10 mouse cellular contexts compared by ENCODE assay signal in the genomic region with DNA sequence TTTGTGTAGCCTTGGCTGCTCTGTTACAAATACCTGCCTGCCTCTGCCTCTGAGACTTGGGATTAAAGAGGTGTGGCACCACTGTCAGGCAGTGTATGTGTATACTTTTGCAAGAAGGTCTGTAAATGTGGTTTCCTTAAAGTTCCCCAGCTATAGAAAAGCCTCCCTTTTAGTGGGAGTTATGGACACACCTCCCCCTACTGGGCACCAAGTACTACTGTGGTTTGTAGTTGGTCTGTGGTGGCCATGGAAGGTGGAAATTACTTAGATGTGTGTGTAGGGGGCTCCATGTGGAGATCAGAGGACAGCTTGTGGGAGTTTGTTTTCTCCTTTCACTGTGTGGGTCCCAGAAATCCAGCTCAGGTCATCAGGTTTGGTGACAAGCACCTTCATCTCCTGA. TPM values are rescaled to one million over a fixed set of nuclear protein-coding genes. Genes with fewer than 3 reads are reported as not detected.
DNase-seq lines count a peak whose midpoint lies in the region; ATAC-seq and TF ChIP-seq lines count a peak whose summit lies in the region.
"Had no signal": no experiment of that assay in that cellular context is flagged by ENCODE, and none has a peak within 500 bp of the region (broad histone marks: within the 10 kb centered on the region; RNA-seq: fewer than 3 reads in every experiment).

No protein-coding gene starts in this region.

- H3K4me2 ChIP-seq in lung, postnatal 0 days (replicated peaks; ENCODE audit: low read depth, low read length), result no peak overlapping the region
- no peak overlapping the region for H3K4me2 ChIP-seq in neural tube, embryonic 15.5 days
- H3K4me2 ChIP-seq: hindbrain, embryonic 15.5 days had no signal

- TF ChIP-seq CTCF in gastrocnemius, adult 2 months (IDR thresholded peaks at IDR 0.05), result peak; percentile 62
- TF ChIP-seq CTCF in lung, postnatal 0 days (IDR thresholded peaks at IDR 0.05), result peak; percentile 70

- no peak overlapping the region for H3K4me3 ChIP-seq in gastrocnemius, adult 2 months
- H3K4me3 ChIP-seq in lung, postnatal 0 days (ENCODE audit: low read depth, low read length), result no peak overlapping the region
- H3K4me3 ChIP-seq in neural tube, embryonic 15.5 days (replicated peaks), result no peak overlapping the region
- H3K4me3 ChIP-seq: hindbrain, embryonic 15.5 days had no signal

- intact Hi-C loops in gastrocnemius, adult 2 months (cut with DNase I), result loop anchor here (2.0 kb wide), 1 partner anchor 149 kb away; no protein-coding TSS in a partner anchor
- intact Hi-C loops in gastrocnemius, postnatal 14 days (cut with DNase I; ENCODE audit: low total_unique reads), result loop anchor here (10.0 kb wide), 2 partner anchors 117 to 153 kb away; no protein-coding TSS in a partner anchor

- TF ChIP-seq EP300 in lung, postnatal 0 days (IDR thresholded peaks at IDR 0.05), result no peak

- H3K4me1 ChIP-seq in lung, postnatal 0 days (ENCODE audit: insufficient read depth, low read depth, low read length), result no peaks in the 10 kb centered on the region
- peaks cover 5% of the 10 kb centered on the region; the same call in 1 of the 2 replicates for H3K4me1 ChIP-seq in neural tube, embryonic 15.5 days

- H3K27ac ChIP-seq in gastrocnemius, adult 2 months, result no peak overlapping the region
- H3K27ac ChIP-seq in lung, postnatal 0 days (ENCODE audit: low read length), result no peak overlapping the region
- no peak overlapping the region for H3K27ac ChIP-seq in neural tube, embryonic 15.5 days (replicated peaks)
- H3K27ac ChIP-seq: hindbrain, embryonic 15.5 days had no signal

- ATAC-seq in lung, postnatal 0 days, result peak; percentile 30; the same call in 1 of the 2 replicates
- ATAC-seq in megakaryocyte progenitor cell, adult 5-6 weeks (replicated peaks; ENCODE audit: poor library complexity), result peak; percentile 87
- ATAC-seq in neural tube, embryonic 15.5 days (ENCODE audit: low FRiP score), result no peak

- H3K9me3 ChIP-seq in lung, postnatal 0 days (ENCODE audit: low read length), result no peaks in the 10 kb centered on the region
- H3K9me3 ChIP-seq in neural tube, embryonic 15.5 days (replicated peaks), result no peaks in the 10 kb centered on the region
- H3K9me3 ChIP-seq: hindbrain, embryonic 15.5 days had no signal

- DNase-seq in gastrocnemius, adult 2 months, result no peak
- DNase-seq in gastrocnemius, postnatal 14 days, result no peak
- DNase-seq in lung, postnatal 0 days (ENCODE audit: low spot score), result peak; percentile 55
- DNase-seq in lung, postnatal 25 days (ENCODE audit: low spot score), result no peak
- peak; percentile 45 for DNase-seq in brain, adult 2 months (ENCODE audit: low read depth, low spot score)
- DNase-seq in urinary bladder, postnatal 25 days (ENCODE audit: low spot score), result no peak
- DNase-seq: right cerebral cortex, adult 18-20 months had no signal

- H3K9ac ChIP-seq in lung, postnatal 0 days (replicated peaks; ENCODE audit: low read depth), result no peak overlapping the region
- H3K9ac ChIP-seq in neural tube, embryonic 15.5 days (replicated peaks), result no peak overlapping the region
- H3K9ac ChIP-seq: hindbrain, embryonic 15.5 days had no signal

- no peaks in the 10 kb centered on the region for H3K36me3 ChIP-seq in lung, postnatal 0 days (ENCODE audit: insufficient read depth, low read length)
- H3K36me3 ChIP-seq in neural tube, embryonic 15.5 days, result no peaks in the 10 kb centered on the region
- H3K36me3 ChIP-seq: hindbrain, embryonic 15.5 days had no signal

- H3K27me3 ChIP-seq in lung, postnatal 0 days (replicated peaks; ENCODE audit: insufficient read depth, low read length), result no peaks in the 10 kb centered on the region
- H3K27me3 ChIP-seq in neural tube, embryonic 15.5 days (replicated peaks), result no peaks in the 10 kb centered on the region

RNA-seq across cellular contexts. Expression of gene Trio, which starts 41.7 kb away (rescaled TPM):
- total RNA-seq in gastrocnemius, adult 2 months (2021), result 10 to 100 TPM; 35.3 to 43.2 TPM
- total RNA-seq in gastrocnemius, postnatal 14 days (2021), result 10 to 100 TPM; 35.1 to 37.2 TPM
- 15.6 and 18.4 TPM in 2 replicates for polyA plus RNA-seq in lung, postnatal 0 days (2015; fragmentation: Nextera tagmentation; extraction: Ambion mirVana)
- 18.1 and 19.4 TPM in 2 replicates for total RNA-seq in megakaryocyte progenitor cell, adult 5-6 weeks (2015)
- 17.7 and 20.2 TPM in 2 replicates for total RNA-seq in megakaryocyte progenitor cell, adult 5-6 weeks (2017)
- 31.3 and 36.4 TPM in 2 replicates for polyA plus RNA-seq in neural tube, embryonic 15.5 days (2015; fragmentation: Nextera tagmentation; extraction: Ambion mirVana)

Comparison
In these comparisons a context has a peak if more than half of its experiments do, and no peak if none do; other contexts are left out.
1. DNase-seq: peak in lung, postnatal 0 days (single experiment) and brain, adult 2 months (single experiment); none in gastrocnemius, adult 2 months (single experiment), gastrocnemius, postnatal 14 days (single experiment), lung, postnatal 25 days (single experiment) and urinary bladder, postnatal 25 days (single experiment).